Mouse (Mus musculus) cortical plate, adult 2 months (tissue): Measurements from ENCODE around the gene Cacnb4.

ENCODE experiments used
- CTCF ChIP-seq: fragments of 200-500 bp; IDR thresholded peaks from 2 replicates; pipeline ENCODE4 v1.5.1; 2011; ENCODE audit warnings: mild to moderate bottlenecking, control low read depth, low read length; ENCODE audit not compliant: insufficient read depth; ENCODE audit errors: extremely low read depth
- POLR2A ChIP-seq: fragments of 200-500 bp; IDR thresholded peaks from 2 replicates; pipeline ENCODE4 v1.6.1; 2011; ENCODE audit warnings: mild to moderate bottlenecking, low read length, control low read depth; ENCODE audit not compliant: insufficient read depth; ENCODE audit errors: extremely low read depth

- no peak for TF ChIP-seq POLR2A
- no peak for TF ChIP-seq CTCF
Measured at GRCm38 (mm10) chr2:52536511-52536910, 140.1 kb downstream of the Cacnb4 start.
